Mouse (Mus musculus) hindbrain, postnatal 0 days (tissue): ENCODE data around the gene Hoxd11. TPM values are rescaled to one million over a fixed set of nuclear protein-coding genes. Genes with fewer than 3 reads are reported as not detected.

Source experiments
- ATAC-seq: fragments of 200-750 bp; cut with Nextera tagmentation; 2 replicates; pipeline ENCODE4 v1.8.0; 2017; ENCODE audit warnings: mild to moderate bottlenecking, moderate TSS enrichment, moderate library complexity
- DNase-seq: peaks from one replicate; pipeline ENCODE4 v3.0.0-alpha.2; 2015; ENCODE audit warnings: low spot score
- H3K27ac ChIP-seq: fragments of 300-500 bp; sonication (generic); 2 replicates; pipeline ENCODE4 v1.5.1; 2014; ENCODE audit warnings: mild to moderate bottlenecking
- H3K27me3 ChIP-seq: fragments of 300-500 bp; sonication (generic); 2 replicates; pipeline ENCODE4 v1.6.1; 2014; ENCODE audit warnings: low read length, mixed read lengths; ENCODE audit not compliant: insufficient read depth
- H3K36me3 ChIP-seq: fragments of 300-500 bp; sonication (generic); 2 replicates; pipeline ENCODE4 v1.6.1; 2014; ENCODE audit warnings: low read length, mixed read lengths; ENCODE audit not compliant: insufficient read depth
- H3K4me1 ChIP-seq: fragments of 300-500 bp; sonication (generic); 2 replicates; pipeline ENCODE4 v1.6.1; 2014; ENCODE audit warnings: antibody characterized with exemption, low read length, mixed read lengths; ENCODE audit not compliant: insufficient read depth
- H3K4me2 ChIP-seq: fragments of 300-500 bp; sonication (generic); 2 replicates; pipeline ENCODE4 v1.6.1; 2014; ENCODE audit warnings: low read depth, mild to moderate bottlenecking, low read length, moderate library complexity, mixed read lengths
- H3K4me3 ChIP-seq: fragments of 300-500 bp; sonication (generic); 2 replicates; pipeline ENCODE4 v1.5.1; 2014; ENCODE audit warnings: low read length
- H3K9ac ChIP-seq: fragments of 300-500 bp; sonication (generic); replicated peaks from 2 replicates; pipeline ENCODE4 v1.6.1; 2014; ENCODE audit warnings: mild to moderate bottlenecking, low read length, moderate library complexity, mixed read lengths
- H3K9me3 ChIP-seq: fragments of 300-500 bp; sonication (generic); 2 replicates; pipeline ENCODE4 v1.6.1; 2016; ENCODE audit warnings: low read length, mixed read lengths
- CTCF ChIP-seq: IDR thresholded peaks from 2 replicates; pipeline ENCODE4 v1.5.1; 2016; ENCODE audit warnings: antibody characterized with exemption, control low read depth, low read depth
- WGBS: fragments of 180-500 bp; shearing (Covaris S2); extraction: QIAGEN DNeasy Blood & Tissue Kit; methylation state at CpG from one replicate; pipeline ENCODE4 v1.1.7; 2014; 5-methylcytosine and 5-hydroxymethylcytosine counted together
- polyA plus RNA-seq: library from polyadenylated mRNA; unstranded; fragments of >200 nt; fragmentation: Nextera tagmentation; extraction: Ambion mirVana; gene quantifications from 2 replicates; pipeline ENCODE4 v1.2.1, GENCODE M21; 2015
- total RNA-seq: library from RNA; depleted of rRNA; stranded (reverse); fragments of >200 nt; gene quantifications from 2 replicates; pipeline ENCODE4 v1.2.3, GENCODE M21; 2014

Gene Hoxd11
- total and polyA plus RNA-seq, 2 experiments from 2014 or later: not detected

DNA sequence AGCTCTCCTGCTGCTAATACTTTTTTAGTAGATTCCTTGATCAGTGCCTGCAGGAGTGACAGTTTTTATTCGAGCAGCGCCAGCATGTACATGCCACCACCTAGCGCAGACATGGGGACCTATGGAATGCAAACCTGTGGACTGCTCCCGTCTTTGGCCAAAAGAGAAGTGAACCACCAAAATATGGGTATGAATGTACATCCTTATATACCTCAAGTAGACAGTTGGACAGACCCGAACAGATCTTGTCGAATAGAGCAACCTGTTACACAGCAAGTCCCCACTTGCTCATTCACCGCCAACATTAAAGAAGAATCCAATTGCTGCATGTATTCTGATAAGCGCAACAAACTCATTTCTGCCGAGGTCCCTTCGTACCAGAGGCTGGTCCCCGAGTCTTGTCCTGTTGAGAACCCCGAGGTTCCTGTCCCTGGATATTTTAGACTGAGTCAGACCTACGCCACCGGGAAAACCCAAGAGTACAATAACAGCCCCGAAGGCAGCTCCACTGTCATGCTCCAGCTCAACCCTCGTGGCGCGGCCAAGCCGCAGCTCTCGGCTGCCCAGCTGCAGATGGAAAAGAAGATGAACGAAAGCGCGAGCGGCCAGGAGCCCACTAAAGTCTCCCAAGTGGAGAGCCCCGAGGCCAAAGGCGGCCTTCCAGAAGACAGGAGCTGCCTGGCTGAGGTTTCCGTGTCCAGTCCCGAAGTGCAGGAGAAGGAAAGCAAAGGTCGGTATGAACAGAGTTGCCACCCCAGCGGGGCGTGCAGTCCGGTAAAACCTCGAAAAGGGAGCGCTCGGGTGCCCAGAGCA lies 12.8 kb downstream of the Hoxd11 start:
- H3K4me3 ChIP-seq: no peak overlapping the region
- H3K4me2 ChIP-seq: no peak overlapping the region
- H3K27ac ChIP-seq: no peak overlapping the region
- WGBS: 3% methylated on average over 35 of the region's 35 CpGs
- H3K27me3 ChIP-seq: peaks cover 91% of the 10 kb centered on the region
- ATAC-seq: no peak
- H3K9ac ChIP-seq: no peak overlapping the region
- H3K4me1 ChIP-seq: no peaks in the 10 kb centered on the region
- H3K9me3 ChIP-seq: peaks cover 3% of the 10 kb centered on the region; the same call in 1 of the 2 replicates
- no peak for DNase-seq
- TF ChIP-seq CTCF: no peak
- H3K36me3 ChIP-seq: no peaks in the 10 kb centered on the region

DNA sequence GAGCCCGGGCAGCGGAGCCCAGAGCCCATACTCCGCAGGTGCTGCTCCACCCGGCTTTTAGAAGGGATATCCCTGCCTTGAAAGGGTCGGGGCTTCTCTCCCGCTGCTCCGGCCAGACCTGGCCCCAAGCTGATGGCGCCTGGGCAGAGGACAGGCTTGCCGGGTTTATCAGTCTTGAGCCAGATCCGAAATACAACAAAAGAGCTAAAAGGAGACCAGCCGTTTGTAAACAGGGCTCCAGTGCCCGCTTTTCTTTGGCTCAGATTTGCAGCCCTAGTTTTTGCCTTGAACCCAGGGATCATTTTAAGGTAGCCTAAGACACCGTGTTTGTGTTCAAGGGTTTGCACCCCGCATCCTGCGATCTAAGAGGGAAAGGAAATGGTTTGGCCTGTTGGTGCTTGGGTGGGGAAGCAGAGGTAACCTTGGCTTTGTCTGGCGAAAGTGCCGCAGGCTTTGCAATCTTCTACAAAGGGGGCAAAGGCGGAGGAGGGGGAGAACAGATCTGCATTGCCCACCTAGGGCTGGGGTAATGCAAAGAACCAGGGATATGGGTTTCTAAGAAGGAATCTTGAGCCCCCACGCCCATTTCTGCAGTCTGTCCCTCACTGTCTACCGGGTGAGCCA lies 13.6 kb downstream of the Hoxd11 start:
- Histone ChIP-seq H3K9ac (no peak overlapping the region), H3K27ac (no peak overlapping the region), H3K4me3 (no peak overlapping the region), H3K4me1 (no peaks in the 10 kb centered on the region), H3K9me3 (0 out of 2 replicates have a peak, but pooled peaks cover 3% of the 10 kb centered on the region), H3K36me3 (no peaks in the 10 kb centered on the region), H3K27me3 (peaks cover 91% of the 10 kb centered on the region), H3K4me2 (no peak overlapping the region)
- ATAC-seq: no peak
- no peak for DNase-seq
- 1% methylated on average over 20 of the region's 20 CpGs for WGBS
- TF ChIP-seq CTCF: no peak

DNA sequence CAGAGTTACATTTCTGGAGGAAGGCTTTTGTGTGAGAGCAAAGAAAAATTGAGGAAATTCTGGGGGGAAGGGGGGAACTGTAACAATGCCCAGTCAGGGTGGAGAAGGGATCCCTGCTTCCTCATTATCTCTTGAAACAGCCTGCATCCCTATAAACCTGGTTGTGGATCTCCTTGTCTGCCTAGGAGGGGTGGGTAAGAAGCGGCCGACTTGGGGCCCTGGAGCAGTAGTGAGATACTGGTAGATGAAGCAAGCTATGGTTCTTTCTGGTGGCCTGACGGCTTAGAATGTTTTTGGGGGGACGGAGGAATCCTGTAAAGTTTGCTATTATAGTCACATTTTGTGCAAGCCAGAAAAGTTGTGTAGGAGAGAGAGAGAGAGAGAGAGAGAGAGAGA lies 14.1 kb downstream of the Hoxd11 start:
- Histone ChIP-seq H3K36me3 (no peaks in the 10 kb centered on the region), H3K27ac (no peak overlapping the region), H3K4me3 (no peak overlapping the region), H3K9me3 (0 out of 2 replicates have a peak, but pooled peaks cover 3% of the 10 kb centered on the region), H3K27me3 (peaks cover 89% of the 10 kb centered on the region), H3K4me2 (no peak overlapping the region), H3K9ac (no peak overlapping the region), H3K4me1 (no peaks in the 10 kb centered on the region)
- ATAC-seq (no peak), DNase-seq (no peak)
- WGBS: 3% methylated on average over 4 of the region's 4 CpGs
- no peak for TF ChIP-seq CTCF

DNA sequence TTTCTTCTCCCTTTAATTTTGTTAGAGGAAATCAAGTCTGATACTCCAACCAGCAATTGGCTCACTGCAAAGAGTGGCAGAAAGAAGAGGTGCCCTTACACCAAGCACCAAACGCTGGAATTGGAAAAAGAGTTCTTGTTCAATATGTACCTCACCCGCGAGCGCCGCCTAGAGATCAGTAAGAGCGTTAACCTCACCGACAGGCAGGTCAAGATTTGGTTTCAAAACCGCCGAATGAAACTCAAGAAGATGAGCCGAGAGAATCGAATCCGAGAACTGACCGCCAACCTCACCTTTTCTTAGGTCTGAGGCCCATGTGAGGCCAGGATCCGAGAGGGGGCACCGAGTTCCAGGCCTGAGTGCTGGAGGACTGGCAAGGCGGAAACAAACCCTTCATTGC lies 14.7 kb downstream of the Hoxd11 start:
- Histone ChIP-seq H3K27me3 (peaks cover 87% of the 10 kb centered on the region), H3K27ac (no peak overlapping the region), H3K9me3 (0 out of 2 replicates have a peak, but pooled peaks cover 3% of the 10 kb centered on the region), H3K4me2 (no peak overlapping the region), H3K9ac (no peak overlapping the region), H3K4me1 (no peaks in the 10 kb centered on the region), H3K36me3 (no peaks in the 10 kb centered on the region), H3K4me3 (no peak overlapping the region)
- TF ChIP-seq CTCF: peak; percentile 36
- ATAC-seq: no peak
- DNase-seq: no peak
- 2% methylated on average over 16 of the region's 16 CpGs for WGBS

DNA sequence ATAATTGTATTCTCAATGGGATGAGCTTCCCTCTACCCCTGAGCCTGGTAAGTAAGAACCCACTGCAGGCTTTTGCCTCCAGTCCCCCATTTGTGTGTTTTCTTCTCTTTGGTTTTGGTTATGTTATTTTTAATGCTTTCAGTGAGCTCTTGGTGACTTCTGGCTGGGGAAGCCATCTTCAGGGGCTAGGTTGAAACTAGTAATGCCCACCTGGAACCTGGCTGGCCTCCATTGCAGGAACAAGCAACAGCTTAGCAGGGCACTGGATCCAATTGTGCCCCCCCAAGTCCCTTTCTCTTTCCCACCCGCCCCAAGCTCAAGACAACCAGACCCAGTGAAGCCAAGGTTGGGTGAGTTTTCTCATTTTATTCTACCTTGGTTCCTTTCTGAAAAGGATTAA lies 16.0 kb downstream of the Hoxd11 start:
- Histone ChIP-seq H3K27ac (no peak overlapping the region), H3K9ac (no peak overlapping the region), H3K27me3 (peaks cover 90% of the 10 kb centered on the region), H3K4me3 (no peak overlapping the region), H3K9me3 (0 out of 2 replicates have a peak, but pooled peaks cover 3% of the 10 kb centered on the region), H3K4me1 (no peaks in the 10 kb centered on the region), H3K4me2 (no peak overlapping the region), H3K36me3 (no peaks in the 10 kb centered on the region)
- DNase-seq (no peak), ATAC-seq (no peak)
- 4% methylated on average over 1 of the region's 1 CpGs for WGBS
- TF ChIP-seq CTCF: no peak

DNA sequence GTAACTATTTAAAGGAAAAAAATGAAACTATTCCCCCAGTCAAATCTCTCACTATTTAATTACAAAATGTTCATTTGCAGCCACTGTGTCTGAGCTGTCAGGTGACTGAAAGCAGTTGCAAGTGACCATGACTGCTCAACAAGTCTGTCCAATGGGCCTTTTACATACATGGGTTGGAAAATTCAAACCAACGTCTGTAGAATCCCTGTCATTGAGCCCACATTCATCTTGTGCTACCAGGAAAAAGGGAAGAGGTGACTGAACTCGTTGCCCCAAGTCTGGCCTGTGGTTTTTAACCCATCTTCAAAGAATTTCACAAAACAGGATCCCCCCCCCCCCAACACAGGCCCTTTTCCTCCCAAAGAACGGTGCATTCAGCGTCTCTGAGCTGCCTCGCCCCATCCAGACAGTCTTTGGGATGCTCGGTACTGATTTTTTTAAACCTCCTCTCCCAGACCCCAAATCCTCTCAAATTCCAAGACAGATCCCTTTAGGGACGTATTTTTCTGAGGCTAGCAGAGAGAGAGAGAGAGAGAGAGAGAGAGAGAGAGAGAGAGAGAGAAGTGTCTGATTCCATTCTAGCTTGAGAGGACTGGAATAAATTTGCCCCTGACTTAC lies 16.6 kb downstream of the Hoxd11 start:
- no peak for TF ChIP-seq CTCF
- H3K9ac ChIP-seq: no peak overlapping the region
- H3K4me3 ChIP-seq: no peak overlapping the region
- 0 out of 2 replicates have a peak, but pooled peaks cover 3% of the 10 kb centered on the region for H3K9me3 ChIP-seq
- ATAC-seq: no peak
- H3K27me3 ChIP-seq: peaks cover 94% of the 10 kb centered on the region
- H3K36me3 ChIP-seq: no peaks in the 10 kb centered on the region
- no peak overlapping the region for H3K27ac ChIP-seq
- no peaks in the 10 kb centered on the region for H3K4me1 ChIP-seq
- DNase-seq: no peak
- no peak overlapping the region for H3K4me2 ChIP-seq
- WGBS: 2% methylated on average over 7 of the region's 7 CpGs
